Mouse (Mus musculus) cerebellum, adult (tissue): Measurements from ENCODE around the gene Tulp4.

Experiments used
- ATAC-seq: cut with Nextera tagmentation; 2 replicates; pipeline ENCODE4 v1.9.2; 2017; ENCODE audit warnings: mild to moderate bottlenecking, moderate library complexity, mixed read lengths; ENCODE audit not compliant: insufficient number of reproducible peaks, low FRiP score, low TSS enrichment

Gene Tulp4

GRCm38 (mm10) chr17:6118861-6119260 lies 12.6 kb downstream of the Tulp4 start:
- ATAC-seq = peak; percentile 90

- ATAC-seq = no peak
Measured at GRCm38 (mm10) chr17:6123776-6124175, 17.5 kb downstream of the Tulp4 start.

GRCm38 (mm10) chr17:6125441-6125840 lies 19.2 kb downstream of the Tulp4 start:
- ATAC-seq = no peak

GRCm38 (mm10) chr17:6128039-6128438 lies 21.8 kb downstream of the Tulp4 start:
- ATAC-seq = no peak

GRCm38 (mm10) chr17:6129361-6129760 lies 23.1 kb downstream of the Tulp4 start:
- ATAC-seq = peak; percentile 92

- ATAC-seq = no peak
Measured at GRCm38 (mm10) chr17:6131083-6131482, 24.8 kb downstream of the Tulp4 start.

GRCm38 (mm10) chr17:6140875-6141274 lies 34.6 kb downstream of the Tulp4 start:
- ATAC-seq = no peak

GRCm38 (mm10) chr17:6141344-6141743 lies 35.1 kb downstream of the Tulp4 start:
- no peak for ATAC-seq

- no peak for ATAC-seq
Measured at GRCm38 (mm10) chr17:6145244-6145643, 39.0 kb downstream of the Tulp4 start.

GRCm38 (mm10) chr17:6152941-6153340 lies 46.7 kb downstream of the Tulp4 start:
- no peak for ATAC-seq

GRCm38 (mm10) chr17:6153581-6153980 lies 47.3 kb downstream of the Tulp4 start:
- no peak for ATAC-seq

GRCm38 (mm10) chr17:6154366-6154765 lies 48.1 kb downstream of the Tulp4 start:
- no peak; the same call in 1 of the 2 replicates for ATAC-seq

GRCm38 (mm10) chr17:6160495-6160894 lies 54.3 kb downstream of the Tulp4 start:
- ATAC-seq = no peak

- ATAC-seq = no peak
Measured at GRCm38 (mm10) chr17:6161916-6162315, 55.7 kb downstream of the Tulp4 start.

- ATAC-seq = no peak
Measured at GRCm38 (mm10) chr17:6162761-6163160, 56.5 kb downstream of the Tulp4 start.

- ATAC-seq = no peak
Measured at GRCm38 (mm10) chr17:6164911-6165310, 58.7 kb downstream of the Tulp4 start.

GRCm38 (mm10) chr17:6172440-6172839 lies 66.2 kb downstream of the Tulp4 start:
- no peak for ATAC-seq

GRCm38 (mm10) chr17:6172926-6173690 lies 66.9 kb downstream of the Tulp4 start:
- peak; percentile 3; the same call in 1 of the 2 replicates for ATAC-seq

GRCm38 (mm10) chr17:6174574-6174973 lies 68.3 kb downstream of the Tulp4 start:
- no peak for ATAC-seq

GRCm38 (mm10) chr17:6178564-6179267 lies 72.5 kb downstream of the Tulp4 start:
- ATAC-seq = no peak

GRCm38 (mm10) chr17:6179389-6179788 lies 73.2 kb downstream of the Tulp4 start:
- ATAC-seq = no peak

- ATAC-seq = no peak
Measured at GRCm38 (mm10) chr17:6180421-6180820, 74.2 kb downstream of the Tulp4 start.
